Mouse (Mus musculus) lung, adult 18-20 months (tissue): ENCODE measurements around the gene Gm36028.

Experiments used
- DNase-seq, 2 experiments: peaks; one replicate each; pipeline ENCODE4 v3.0.0; 2022; ENCODE audit warnings: mixed read lengths in 2 of 2

Gm36028 gene

GRCm38 (mm10) chr16:37861029-37861428 is at the start of gene Gm36028:
TSS of gene Gm36028 (minus strand) at chr16:37861146.
- DNase-seq, result no peak

GRCm38 (mm10) chr16:37906456-37906855 is 45.5 kb upstream of the Gm36028 start:
- DNase-seq, result no peak

GRCm38 (mm10) chr16:37901318-37901717 is 40.4 kb upstream of the Gm36028 start:
- no peak for DNase-seq

DNA sequence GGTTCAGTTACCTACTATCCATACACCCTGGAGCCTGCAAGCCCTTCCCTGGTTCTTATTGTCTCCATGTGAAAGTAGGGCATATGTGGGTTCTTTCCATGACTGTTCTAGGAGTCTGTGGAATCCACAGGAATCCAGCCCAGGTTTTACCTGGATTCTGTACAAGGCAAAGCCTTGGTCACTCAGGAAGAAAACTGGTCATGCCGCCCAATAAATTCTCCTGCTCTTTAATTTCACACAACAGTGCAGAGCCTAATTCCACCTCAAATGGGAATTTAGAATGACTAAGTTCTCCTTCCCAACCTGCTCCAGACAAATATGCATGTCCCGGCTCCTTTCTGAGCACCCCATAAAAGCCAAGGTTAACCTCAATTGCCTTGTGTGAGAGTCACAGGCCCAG is 38.4 kb upstream of the Gm36028 start:
- no peak for DNase-seq

- DNase-seq, result no peak
Measured at GRCm38 (mm10) chr16:37898790-37899189, 37.8 kb upstream of the Gm36028 start.

- no peak for DNase-seq
Measured at GRCm38 (mm10) chr16:37893942-37894341, 33.0 kb upstream of the Gm36028 start.

DNA sequence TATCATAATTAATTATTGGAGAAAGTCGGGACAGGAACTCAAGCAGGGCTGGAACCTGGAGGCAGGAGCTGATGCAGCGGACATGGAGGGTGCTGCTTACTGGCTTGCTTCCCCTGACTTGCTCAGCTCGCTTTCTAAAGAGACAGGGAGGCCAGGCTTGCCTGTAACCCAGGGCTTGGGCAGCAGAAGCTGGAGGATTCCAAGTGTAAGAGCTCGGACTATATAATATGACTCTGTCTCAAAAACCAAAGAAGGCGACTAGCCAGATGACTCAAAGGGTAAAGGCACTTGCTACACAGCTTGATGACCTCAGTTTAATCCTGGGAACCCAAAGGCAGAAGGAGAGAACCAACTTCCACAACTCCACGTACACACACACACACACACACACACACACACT is 32.4 kb upstream of the Gm36028 start:
- no peak for DNase-seq

- no peak for DNase-seq
Measured at GRCm38 (mm10) chr16:37892667-37893066, 31.7 kb upstream of the Gm36028 start.

- DNase-seq, result no peak
Measured at GRCm38 (mm10) chr16:37888986-37889385, 28.0 kb upstream of the Gm36028 start.

GRCm38 (mm10) chr16:37881168-37881567 is 20.2 kb upstream of the Gm36028 start:
- DNase-seq, result no peak

DNA sequence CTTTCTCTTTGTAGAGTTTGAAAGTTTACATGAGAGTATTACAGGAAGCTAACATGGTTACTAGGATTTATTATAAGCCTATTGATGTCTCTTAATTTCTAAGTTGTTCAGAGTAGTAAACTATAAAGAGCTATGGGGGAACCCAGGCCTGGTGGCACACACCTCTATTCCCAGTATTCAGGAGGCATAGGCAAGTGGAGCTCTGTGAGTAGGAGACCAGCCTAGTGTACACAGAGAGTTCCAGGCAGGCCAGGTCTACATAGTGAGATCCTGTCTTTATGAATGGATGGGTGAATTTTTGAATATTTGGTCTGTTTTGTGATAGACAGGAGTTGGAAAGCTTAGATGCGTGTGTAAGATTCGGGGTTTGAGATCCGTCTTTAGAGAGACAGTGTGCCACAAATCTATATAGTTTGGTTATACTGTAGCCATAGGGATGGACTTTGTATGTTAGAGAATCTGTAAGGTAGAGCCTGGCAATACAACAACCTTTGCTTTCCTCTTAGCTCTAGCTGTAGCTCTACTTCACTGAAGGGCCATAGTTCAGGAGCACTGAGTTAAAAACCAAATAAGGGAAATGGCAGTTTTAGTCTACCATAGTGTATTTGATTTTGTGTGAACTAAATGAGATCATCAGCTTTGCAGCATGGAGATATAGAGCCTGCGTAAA is 18.9 kb upstream of the Gm36028 start:
- no peak for DNase-seq

DNA sequence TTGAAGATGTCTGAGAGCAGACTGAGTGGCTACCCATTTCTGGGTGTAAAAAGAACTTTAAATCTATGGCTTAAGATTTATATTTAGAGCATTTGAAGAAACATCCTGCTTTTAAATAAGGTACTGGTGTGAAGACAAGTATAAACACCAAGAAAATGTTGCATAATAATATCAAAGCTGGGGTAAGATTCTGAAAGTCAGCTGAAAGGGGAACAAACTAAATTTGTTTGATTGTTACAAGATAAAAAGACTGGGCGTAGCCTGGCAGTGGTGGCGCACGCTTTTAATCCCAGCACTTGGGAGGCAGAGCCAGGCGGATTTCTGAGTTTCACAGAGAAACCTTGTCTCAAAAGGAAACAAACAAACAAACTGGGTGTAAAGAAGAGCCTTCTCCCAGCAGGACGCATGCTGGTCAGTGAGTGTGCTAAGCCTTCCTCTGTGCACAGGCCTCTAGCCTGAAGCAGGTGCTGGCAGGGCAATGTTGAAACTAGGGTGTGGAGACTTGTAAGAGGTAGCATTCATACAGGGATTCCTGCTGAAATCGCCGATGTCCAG is 18.1 kb upstream of the Gm36028 start:
- no peak for DNase-seq

- DNase-seq, result no peak
Measured at GRCm38 (mm10) chr16:37877406-37877805, 16.5 kb upstream of the Gm36028 start.

- peak in 1 of 2 experiments; percentile 41 for DNase-seq
Measured at GRCm38 (mm10) chr16:37874501-37875235, 13.7 kb upstream of the Gm36028 start.

DNA sequence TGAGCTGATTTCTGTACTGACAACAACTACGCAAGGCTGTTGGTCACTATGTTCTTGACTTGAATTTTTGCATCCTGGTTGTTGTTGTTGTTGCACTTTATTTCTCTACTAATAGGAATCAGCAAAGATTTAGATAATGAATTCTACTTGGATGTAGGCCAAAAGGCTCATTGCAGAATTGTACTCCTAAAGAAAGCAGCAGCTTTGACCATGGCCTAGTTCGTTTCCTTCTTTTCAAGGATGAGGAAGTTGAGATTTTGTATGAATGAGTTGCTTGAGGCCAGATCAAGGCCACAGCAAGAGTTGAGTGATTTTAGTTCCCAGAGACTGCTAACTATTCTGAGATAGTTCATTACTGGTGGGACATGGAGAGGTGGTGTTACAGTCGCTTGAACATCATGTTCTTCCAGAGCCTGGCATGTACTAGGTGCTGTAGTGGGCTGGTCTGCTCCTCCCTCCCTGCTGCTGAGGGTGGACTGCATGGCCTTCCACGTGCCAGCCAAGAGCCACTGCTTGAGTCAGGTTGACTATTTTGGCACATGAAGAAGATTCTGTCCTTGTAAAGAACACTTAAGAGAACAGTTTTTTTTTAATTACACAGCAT is 10.3 kb upstream of the Gm36028 start:
- DNase-seq, result peak; percentile 45 to 70

GRCm38 (mm10) chr16:37869470-37870231 is 8.7 kb upstream of the Gm36028 start:
- DNase-seq, result no peak

DNA sequence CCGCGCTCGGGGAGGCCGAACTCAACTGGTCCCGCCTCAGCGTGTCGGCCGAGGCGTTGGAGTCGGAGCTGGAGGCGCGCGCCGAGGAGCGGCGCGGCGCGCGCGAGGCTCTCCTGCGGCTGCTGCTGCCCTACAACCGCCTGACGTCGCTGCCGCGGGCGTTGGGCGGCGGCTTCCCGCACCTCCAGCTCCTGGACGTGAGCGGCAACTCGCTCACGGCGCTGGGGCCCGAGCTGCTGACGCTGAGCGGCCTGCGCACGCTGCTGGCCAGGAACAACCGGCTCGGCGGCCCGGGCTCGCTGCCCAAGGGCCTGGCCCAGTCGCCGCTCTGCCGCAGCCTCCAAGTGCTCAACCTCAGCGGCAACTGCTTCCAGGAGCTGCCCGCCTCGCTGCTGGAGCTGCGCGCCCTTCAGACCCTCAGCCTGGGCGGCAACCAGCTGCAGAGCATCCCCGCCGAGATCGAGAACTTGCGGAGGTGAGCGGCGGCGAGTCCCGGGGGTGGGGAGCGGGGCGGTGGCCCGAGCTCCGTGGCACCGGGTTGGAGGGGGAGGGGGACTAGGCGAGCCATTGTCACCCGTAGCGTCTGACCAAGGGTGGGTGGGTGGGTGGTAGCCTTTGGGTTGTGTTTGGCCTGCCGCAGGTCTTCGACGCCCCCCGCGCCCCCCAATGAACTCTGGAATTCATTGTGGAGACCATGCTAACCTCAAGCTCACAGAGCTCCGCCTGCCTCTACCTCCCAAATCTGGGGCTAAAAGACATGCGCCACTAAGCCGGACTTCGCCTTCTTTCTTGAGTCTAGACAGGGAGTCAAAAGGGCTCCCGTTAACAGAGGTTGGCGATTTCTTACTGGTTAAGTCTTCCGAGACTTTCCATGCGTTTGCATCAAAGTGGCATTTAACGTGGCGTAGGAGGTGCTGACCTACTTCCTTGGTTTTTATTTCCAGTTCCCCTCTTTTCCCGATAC is 7.8 kb upstream of the Gm36028 start:
- peak; percentile 34 to 44 for DNase-seq

DNA sequence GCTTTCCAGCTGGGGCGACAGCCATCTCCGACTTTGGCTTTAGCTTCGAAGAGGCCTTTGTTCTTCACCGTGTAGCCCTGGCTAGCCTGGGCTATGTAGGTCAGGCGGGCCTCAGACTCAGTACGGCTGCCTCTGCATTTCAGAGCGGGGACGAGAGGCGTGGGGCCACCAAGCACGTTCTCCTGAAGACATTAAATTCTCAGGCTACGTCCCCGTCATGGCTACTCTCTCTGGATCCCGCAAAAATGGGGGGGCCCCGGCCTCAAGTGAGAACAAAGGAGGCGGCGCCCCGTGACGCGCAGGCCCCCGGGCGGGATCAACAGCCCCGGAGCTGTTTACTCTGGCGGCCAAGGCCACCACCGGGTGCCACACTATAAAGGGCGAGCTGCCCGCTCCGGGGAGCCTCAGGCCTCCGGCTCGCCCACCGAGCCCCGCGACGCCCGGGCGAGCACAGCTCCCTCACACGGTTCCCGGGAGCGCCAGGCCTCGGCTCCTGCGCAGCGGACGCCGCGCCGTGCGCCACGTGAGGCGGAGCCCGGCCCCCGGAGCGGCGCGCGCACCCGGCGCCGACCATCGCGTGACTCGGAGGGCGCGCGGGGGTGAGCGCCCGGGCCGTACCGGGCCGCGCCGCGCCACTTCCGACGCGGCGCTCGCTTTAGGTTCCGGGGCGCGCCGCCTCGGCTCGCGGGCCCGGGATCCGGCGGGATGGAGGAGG is 7.0 kb upstream of the Gm36028 start, which contains the start of gene Lrrc58:
TSS of gene Lrrc58 (plus strand) at position 599 of the 715 bp plus-strand sequence.
- DNase-seq, result peak; percentile 80 to 84

DNA sequence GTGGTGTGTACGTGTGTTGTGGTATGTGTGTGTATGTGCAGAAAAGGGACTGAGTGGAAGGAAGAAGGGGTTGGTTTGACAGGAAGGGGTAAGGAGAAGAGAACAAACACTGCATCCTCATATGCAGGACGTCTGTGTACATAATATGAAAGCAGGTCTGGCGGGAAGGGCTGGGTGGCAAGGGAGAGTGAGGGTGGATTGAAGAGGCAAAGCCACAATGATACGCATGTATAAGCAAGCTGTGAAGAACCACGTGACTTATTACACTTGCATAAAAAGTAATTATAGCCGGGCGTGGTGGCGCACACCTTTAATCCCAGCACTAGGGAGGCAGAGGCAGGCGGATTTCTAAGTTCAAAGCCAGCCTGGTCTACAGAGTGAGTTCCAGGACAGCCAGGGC is 4.9 kb upstream of the Gm36028 start:
- DNase-seq, result no peak

DNA sequence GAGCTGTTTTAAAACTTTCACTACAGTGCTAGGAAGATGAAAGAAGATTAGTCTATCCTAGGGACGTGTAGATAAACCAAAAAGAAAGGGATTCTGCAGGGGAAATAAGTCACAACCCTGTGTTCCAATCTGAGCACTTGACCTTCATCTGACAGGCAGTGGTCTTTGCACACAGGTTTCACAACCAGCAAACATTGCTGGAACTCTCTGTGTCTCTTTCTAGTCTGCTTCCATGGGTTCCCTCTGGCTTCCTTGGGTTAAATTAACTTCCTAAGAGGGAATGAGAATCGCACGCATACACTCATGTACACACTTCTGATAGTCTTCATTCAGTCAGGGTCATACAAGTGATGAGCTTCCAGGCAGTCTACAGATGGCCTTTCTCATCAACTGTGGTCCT is 2.9 kb upstream of the Gm36028 start:
- DNase-seq, result no peak

GRCm38 (mm10) chr16:37860213-37860612 is 733 bp downstream of the Gm36028 start:
- DNase-seq, result no peak
